Mouse (Mus musculus) stomach, embryonic 14.5 days (tissue): ENCODE data around the gene Mmp2. TPM values are rescaled to one million over a fixed set of nuclear protein-coding genes. Genes with fewer than 3 reads are reported as not detected.

Experiments used
- ATAC-seq: fragments of 200-750 bp; cut with Nextera tagmentation; 2 replicates; pipeline ENCODE4 v1.8.0; 2017; ENCODE audit warnings: low read depth, moderate TSS enrichment; ENCODE audit not compliant: insufficient number of reproducible peaks, insufficient read depth, low FRiP score
- H3K27ac ChIP-seq: fragments of 300-500 bp; sonication (generic); 2 replicates; pipeline ENCODE4 v1.5.1; 2014; ENCODE audit warnings: mild to moderate bottlenecking, low read length, moderate library complexity, mixed read lengths
- H3K27me3 ChIP-seq: fragments of 300-500 bp; sonication (generic); 2 replicates; pipeline ENCODE4 v1.6.1; 2014; ENCODE audit warnings: low read length, control low read depth, mixed read lengths; ENCODE audit not compliant: control insufficient read depth, insufficient read depth
- H3K36me3 ChIP-seq: fragments of 300-500 bp; sonication (generic); 2 replicates; pipeline ENCODE4 v1.6.1; 2014; ENCODE audit warnings: mild to moderate bottlenecking, control low read depth, low read length, moderate library complexity, mixed read lengths; ENCODE audit not compliant: control insufficient read depth, insufficient read depth
- H3K4me1 ChIP-seq: fragments of 300-500 bp; sonication (generic); 2 replicates; pipeline ENCODE4 v1.6.1; 2014; ENCODE audit warnings: low read length, control low read depth, mixed read lengths; ENCODE audit not compliant: control insufficient read depth, insufficient read depth
- H3K4me2 ChIP-seq: fragments of 300-500 bp; sonication (generic); replicated peaks from 2 replicates; pipeline ENCODE4 v1.6.1; 2014; ENCODE audit warnings: low read depth, low read length, control low read depth
- H3K4me3 ChIP-seq: fragments of 300-500 bp; sonication (generic); 2 replicates; pipeline ENCODE4 v1.5.1; 2014; ENCODE audit warnings: low read depth, low read length, control low read depth
- H3K9ac ChIP-seq: fragments of 300-500 bp; sonication (generic); replicated peaks from 2 replicates; pipeline ENCODE4 v1.6.1; 2014; ENCODE audit warnings: low read depth, mild to moderate bottlenecking, control low read depth, low read length, moderate library complexity, mixed read lengths
- H3K9me3 ChIP-seq: fragments of 300-500 bp; sonication (generic); 2 replicates; pipeline ENCODE4 v1.6.1; 2016; ENCODE audit warnings: low read depth, low read length, control low read depth; ENCODE audit not compliant: control insufficient read depth
- WGBS: fragments of 180-500 bp; shearing (Covaris S2); extraction: QIAGEN DNeasy Blood & Tissue Kit; methylation state at CpG from one replicate; pipeline ENCODE4 v1.1.7; 2014; 5-methylcytosine and 5-hydroxymethylcytosine counted together
- polyA plus RNA-seq: library from polyadenylated mRNA; unstranded; fragments of >200 nt; fragmentation: Nextera tagmentation; extraction: Ambion mirVana; gene quantifications from 2 replicates; pipeline ENCODE4 v1.2.1, GENCODE M21; 2014

Mmp2 gene
- polyA plus RNA-seq, 1 experiment from 2014 or later, result 198 TPM

- Histone ChIP-seq H3K27me3 (no peaks in the 10 kb centered on the region), H3K9ac (no peak overlapping the region), H3K27ac (no peak overlapping the region), H3K4me2 (no peak overlapping the region), H3K4me3 (no peak overlapping the region), H3K9me3 (no peaks in the 10 kb centered on the region), H3K4me1 (no peaks in the 10 kb centered on the region), H3K36me3 (no peaks in the 10 kb centered on the region)
- WGBS, result 64% methylated on average over 8 of the region's 8 CpGs
- ATAC-seq, result no peak
These were observed 25.9 kb upstream of the Mmp2 start for GRCm38 (mm10) chr8:92801231-92801630.

GRCm38 (mm10) chr8:92802591-92802990 is 24.5 kb upstream of the Mmp2 start:
- Histone ChIP-seq H3K36me3 (no peaks in the 10 kb centered on the region), H3K27ac (no peak overlapping the region), H3K4me3 (no peak overlapping the region), H3K4me2 (no peak overlapping the region), H3K9ac (no peak overlapping the region), H3K9me3 (no peaks in the 10 kb centered on the region), H3K4me1 (no peaks in the 10 kb centered on the region), H3K27me3 (no peaks in the 10 kb centered on the region)
- WGBS, result 72% methylated on average over 3 of the region's 3 CpGs
- no peak for ATAC-seq

GRCm38 (mm10) chr8:92812773-92813172 is 14.3 kb upstream of the Mmp2 start:
- H3K4me3 ChIP-seq, result no peak overlapping the region
- ATAC-seq, result no peak
- no peak overlapping the region for H3K4me2 ChIP-seq
- no peak overlapping the region for H3K27ac ChIP-seq
- WGBS, result 77% methylated on average over 2 of the region's 2 CpGs
- H3K36me3 ChIP-seq, result no peaks in the 10 kb centered on the region
- H3K9me3 ChIP-seq, result no peaks in the 10 kb centered on the region
- no peaks in the 10 kb centered on the region for H3K27me3 ChIP-seq
- no peaks in the 10 kb centered on the region for H3K4me1 ChIP-seq
- no peak overlapping the region for H3K9ac ChIP-seq

GRCm38 (mm10) chr8:92815661-92816060 is 11.4 kb upstream of the Mmp2 start:
- no peak overlapping the region for H3K27ac ChIP-seq
- no peaks in the 10 kb centered on the region for H3K36me3 ChIP-seq
- 80% methylated on average over 5 of the region's 5 CpGs for WGBS

GRCm38 (mm10) chr8:92817928-92818818 is 8.9 kb upstream of the Mmp2 start:
- H3K4me1 ChIP-seq, result no peaks in the 10 kb centered on the region

More at GRCm38 (mm10) chr8:92815661-92816060, 11.4 kb upstream of the Mmp2 start:
- Histone ChIP-seq H3K4me2 (no peak overlapping the region), H3K27me3 (no peaks in the 10 kb centered on the region), H3K9me3 (no peaks in the 10 kb centered on the region), H3K9ac (no peak overlapping the region), H3K4me3 (no peak overlapping the region), H3K4me1 (no peaks in the 10 kb centered on the region)
- ATAC-seq, result no peak

GRCm38 (mm10) chr8:92821151-92821550 is 5.9 kb upstream of the Mmp2 start:
- H3K9me3 ChIP-seq, result no peaks in the 10 kb centered on the region
- no peak overlapping the region for H3K9ac ChIP-seq
- no peak for ATAC-seq
- H3K4me1 ChIP-seq, result 0 out of 2 replicates have a peak, but pooled peaks cover 2% of the 10 kb centered on the region
- no peaks in the 10 kb centered on the region for H3K36me3 ChIP-seq
- H3K4me3 ChIP-seq, result no peak overlapping the region
- H3K27ac ChIP-seq, result no peak overlapping the region
- no peaks in the 10 kb centered on the region for H3K27me3 ChIP-seq
- no peak overlapping the region for H3K4me2 ChIP-seq

More at GRCm38 (mm10) chr8:92817928-92818818, 8.9 kb upstream of the Mmp2 start:
- Histone ChIP-seq H3K27ac (no peak overlapping the region), H3K9ac (no peak overlapping the region), H3K36me3 (no peaks in the 10 kb centered on the region), H3K9me3 (no peaks in the 10 kb centered on the region), H3K27me3 (no peaks in the 10 kb centered on the region), H3K4me3 (no peak overlapping the region), H3K4me2 (no peak overlapping the region)
- WGBS, result 18% methylated on average over 6 of the region's 6 CpGs
- ATAC-seq, result peak; percentile 79

- H3K9ac ChIP-seq, result no peak overlapping the region
- 0 out of 2 replicates have a peak, but pooled peaks cover 3% of the 10 kb centered on the region for H3K4me1 ChIP-seq
- no peaks in the 10 kb centered on the region for H3K9me3 ChIP-seq
- H3K4me3 ChIP-seq, result no peak overlapping the region
- H3K4me2 ChIP-seq, result no peak overlapping the region
- no peak for ATAC-seq
- H3K36me3 ChIP-seq, result no peaks in the 10 kb centered on the region
- H3K27ac ChIP-seq, result no peak overlapping the region
- 45% methylated on average over 5 of the region's 5 CpGs for WGBS
- no peaks in the 10 kb centered on the region for H3K27me3 ChIP-seq
These were observed 4.7 kb upstream of the Mmp2 start for GRCm38 (mm10) chr8:92822386-92822785.

GRCm38 (mm10) chr8:92825991-92826390 is 1.1 kb upstream of the Mmp2 start:
- Histone ChIP-seq H3K9me3 (no peaks in the 10 kb centered on the region), H3K4me1 (0 out of 2 replicates have a peak, but pooled peaks cover 8% of the 10 kb centered on the region), H3K4me2 (no peak overlapping the region), H3K27me3 (no peaks in the 10 kb centered on the region), H3K36me3 (no peaks in the 10 kb centered on the region), H3K4me3 (no peak overlapping the region), H3K9ac (no peak overlapping the region), H3K27ac (no peak overlapping the region)
- no peak for ATAC-seq
- 37% methylated on average over 4 of the region's 4 CpGs for WGBS
